Mouse (Mus musculus) ES-Bruce4 (cell line): ENCODE results near the gene Hnrnpu.
"Not testable (repeated sequence)": the region's sequence is repeated elsewhere in the genome, so short reads cannot be mapped to it uniquely, and the experiment has no call there.

ENCODE experiments used
- CTCF ChIP-seq: IDR thresholded peaks from one replicate; pipeline ENCODE4 v1.8.1; 2011; ENCODE audit warnings: low read depth, low read length
- EP300 ChIP-seq: IDR thresholded peaks from 2 replicates; pipeline ENCODE4 v1.6.1; 2011; ENCODE audit warnings: low read depth, low read length; ENCODE audit not compliant: insufficient read depth
- POLR2A ChIP-seq: IDR thresholded peaks from one replicate; pipeline ENCODE4 v1.8.1; 2011; ENCODE audit warnings: low read length; ENCODE audit not compliant: insufficient read depth

- not testable (repeated sequence) for TF ChIP-seq POLR2A, CTCF, EP300
Observed at GRCm38 (mm10) chr1:178344071-178344805, 6.6 kb upstream of the Hnrnpu start.
